Mouse (Mus musculus) bone marrow macrophage, adult 2 months (primary cell): Measurements from ENCODE around the gene Olfr101.

Experiments
- CTCF ChIP-seq: IDR thresholded peaks from 2 replicates; pipeline ENCODE4 v1.5.1; 2012; ENCODE audit warnings: low read depth, mild to moderate bottlenecking, low read length, moderate library complexity
- POLR2A ChIP-seq: IDR thresholded peaks from 2 replicates; pipeline ENCODE4 v1.6.1; 2012; ENCODE audit warnings: mild to moderate bottlenecking, low read depth, low read length, borderline replicate concordance

GRCm38 (mm10) chr17:37308483-37308882 is 4.4 kb upstream of the Olfr101 start:
- TF ChIP-seq CTCF = no peak
- TF ChIP-seq POLR2A = no peak
